Mouse (Mus musculus): ENCODE results near the gene Snf8. TPM values are rescaled to one million over a fixed set of nuclear protein-coding genes. Genes with fewer than 3 reads are reported as not detected.

Snf8 gene
- polyA plus RNA-seq, 1 experiment, result 155 TPM

- 95% methylated on average over 3 of the region's 3 CpGs for WGBS
- no peak overlapping the region for H3K27ac ChIP-seq (ENCODE audit: control insufficient read depth, insufficient read depth, low read depth, low read length, poor library complexity)
These were observed 16.2 kb downstream of the Snf8 start for GRCm38 (mm10) chr11:96050854-96051253.

GRCm38 (mm10) chr11:96058309-96058708, 23.6 kb downstream of the Snf8 start:
- TF ChIP-seq POLR2A (IDR thresholded peaks at IDR 0.05; ENCODE audit: borderline replicate concordance, control insufficient read depth, low read depth, low read length) (no peak), CTCF (IDR thresholded peaks at IDR 0.05; ENCODE audit: control insufficient read depth, insufficient read depth, low read length) (no peak)
- WGBS, result 74% methylated on average over 4 of the region's 4 CpGs
- Histone ChIP-seq H3K4me1 (ENCODE audit: control insufficient read depth, insufficient read depth, low read length) (no peaks in the 10 kb centered on the region), H3K27ac (ENCODE audit: control insufficient read depth, insufficient read depth, low read depth, low read length, poor library complexity) (no peak overlapping the region), H3K4me3 (replicated peaks; ENCODE audit: control insufficient read depth, low read depth, low read length) (no peak overlapping the region)

More at GRCm38 (mm10) chr11:96050854-96051253, 16.2 kb downstream of the Snf8 start:
- no peaks in the 10 kb centered on the region; the same call in 1 of the 2 replicates for H3K4me1 ChIP-seq (ENCODE audit: control insufficient read depth, insufficient read depth, low read length)
- H3K4me3 ChIP-seq (replicated peaks; ENCODE audit: control insufficient read depth, low read depth, low read length), result no peak overlapping the region
- TF ChIP-seq POLR2A (IDR thresholded peaks at IDR 0.05; ENCODE audit: borderline replicate concordance, control insufficient read depth, low read depth, low read length) (no peak), CTCF (IDR thresholded peaks at IDR 0.05; ENCODE audit: control insufficient read depth, insufficient read depth, low read length) (no peak)

GRCm38 (mm10) chr11:96064521-96065214, 30.0 kb downstream of the Snf8 start:
- Histone ChIP-seq H3K4me1 (ENCODE audit: control insufficient read depth, insufficient read depth, low read length) (peaks cover 2% of the 10 kb centered on the region), H3K4me3 (replicated peaks; ENCODE audit: control insufficient read depth, low read depth, low read length) (peak overlapping the region; percentile 93), H3K27ac (ENCODE audit: control insufficient read depth, insufficient read depth, low read depth, low read length, poor library complexity) (peak overlapping the region; percentile 81)
- under 1% methylated on average over 62 of the region's 64 CpGs for WGBS
- no peak for TF ChIP-seq POLR2A (IDR thresholded peaks at IDR 0.05; ENCODE audit: borderline replicate concordance, control insufficient read depth, low read depth, low read length)
- TF ChIP-seq CTCF (IDR thresholded peaks at IDR 0.05; ENCODE audit: control insufficient read depth, insufficient read depth, low read length), result no peak

- Histone ChIP-seq H3K4me3 (replicated peaks; ENCODE audit: control insufficient read depth, low read depth, low read length) (peak within 1 kb of the TSS; percentile 93), H3K27ac (ENCODE audit: control insufficient read depth, insufficient read depth, low read depth, low read length, poor library complexity) (peak within 1 kb of the TSS; percentile 81), H3K4me1 (ENCODE audit: control insufficient read depth, insufficient read depth, low read length) (peaks cover 2% of the 10 kb centered on the region)
- TF ChIP-seq CTCF (IDR thresholded peaks at IDR 0.05; ENCODE audit: control insufficient read depth, insufficient read depth, low read length) (no peak), POLR2A (IDR thresholded peaks at IDR 0.05; ENCODE audit: borderline replicate concordance, control insufficient read depth, low read depth, low read length) (peak; percentile 89; the same call in 1 of the 2 replicates)
- 5% methylated on average over 50 of the region's 50 CpGs for WGBS
These were observed 30.7 kb downstream of the Snf8 start, which contains the start of gene Ube2z for GRCm38 (mm10) chr11:96065215-96065911. Gene Ube2z (minus strand): TSS chr11:96065388.

GRCm38 (mm10) chr11:96068231-96068630, 33.5 kb downstream of the Snf8 start:
- TF ChIP-seq POLR2A (IDR thresholded peaks at IDR 0.05; ENCODE audit: borderline replicate concordance, control insufficient read depth, low read depth, low read length) (no peak), CTCF (IDR thresholded peaks at IDR 0.05; ENCODE audit: control insufficient read depth, insufficient read depth, low read length) (no peak)
- Histone ChIP-seq H3K4me1 (ENCODE audit: control insufficient read depth, insufficient read depth, low read length) (peaks cover 2% of the 10 kb centered on the region), H3K27ac (ENCODE audit: control insufficient read depth, insufficient read depth, low read depth, low read length, poor library complexity) (no peak overlapping the region), H3K4me3 (replicated peaks; ENCODE audit: control insufficient read depth, low read depth, low read length) (no peak overlapping the region)
- WGBS, result 78% methylated on average over 5 of the region's 5 CpGs

GRCm38 (mm10) chr11:96070353-96070752, 35.7 kb downstream of the Snf8 start:
- no peak overlapping the region for H3K4me3 ChIP-seq (replicated peaks; ENCODE audit: control insufficient read depth, low read depth, low read length)
- 90% methylated on average over 7 of the region's 7 CpGs for WGBS

GRCm38 (mm10) chr11:96071013-96071412, 36.3 kb downstream of the Snf8 start:
- 0 out of 2 replicates have a peak, but pooled peaks cover 2% of the 10 kb centered on the region for H3K4me1 ChIP-seq (ENCODE audit: control insufficient read depth, insufficient read depth, low read length)
- no peak overlapping the region for H3K4me3 ChIP-seq (replicated peaks; ENCODE audit: control insufficient read depth, low read depth, low read length)
- no peak overlapping the region for H3K27ac ChIP-seq (ENCODE audit: control insufficient read depth, insufficient read depth, low read depth, low read length, poor library complexity)
- 83% methylated on average over 1 of the region's 1 CpGs for WGBS
- TF ChIP-seq POLR2A (IDR thresholded peaks at IDR 0.05; ENCODE audit: borderline replicate concordance, control insufficient read depth, low read depth, low read length) (no peak), CTCF (IDR thresholded peaks at IDR 0.05; ENCODE audit: control insufficient read depth, insufficient read depth, low read length) (no peak)

More at GRCm38 (mm10) chr11:96070353-96070752, 35.7 kb downstream of the Snf8 start:
- Histone ChIP-seq H3K4me1 (ENCODE audit: control insufficient read depth, insufficient read depth, low read length) (peaks cover 3% of the 10 kb centered on the region), H3K27ac (ENCODE audit: control insufficient read depth, insufficient read depth, low read depth, low read length, poor library complexity) (no peak overlapping the region)
- TF ChIP-seq POLR2A (IDR thresholded peaks at IDR 0.05; ENCODE audit: borderline replicate concordance, control insufficient read depth, low read depth, low read length) (no peak), CTCF (IDR thresholded peaks at IDR 0.05; ENCODE audit: control insufficient read depth, insufficient read depth, low read length) (no peak)

- no peak overlapping the region for H3K4me3 ChIP-seq (replicated peaks; ENCODE audit: control insufficient read depth, low read depth, low read length)
- 87% methylated on average over 9 of the region's 9 CpGs for WGBS
These were observed 38.8 kb downstream of the Snf8 start for GRCm38 (mm10) chr11:96073295-96073993.

More at GRCm38 (mm10) chr11:96073295-96073993, 38.8 kb downstream of the Snf8 start:
- Histone ChIP-seq H3K27ac (ENCODE audit: control insufficient read depth, insufficient read depth, low read depth, low read length, poor library complexity) (no peak overlapping the region), H3K4me1 (ENCODE audit: control insufficient read depth, insufficient read depth, low read length) (peaks cover 3% of the 10 kb centered on the region)
- no peak for TF ChIP-seq POLR2A (IDR thresholded peaks at IDR 0.05; ENCODE audit: borderline replicate concordance, control insufficient read depth, low read depth, low read length)
- TF ChIP-seq CTCF (IDR thresholded peaks at IDR 0.05; ENCODE audit: control insufficient read depth, insufficient read depth, low read length), result no peak
